Mouse (Mus musculus) megakaryocyte-erythroid progenitor cell, adult 5-6 weeks (primary cell): ENCODE data around the gene Olfr1042. TPM values are rescaled to one million over a fixed set of nuclear protein-coding genes. Genes with fewer than 3 reads are reported as not detected.
"Not testable (repeated sequence)": the region's sequence is repeated elsewhere in the genome, so short reads cannot be mapped to it uniquely, and the experiment has no call there.

Experiments
- ATAC-seq: replicated peaks from 2 replicates; pipeline ENCODE4 v1.8.0; 2016; ENCODE audit warnings: mild to moderate bottlenecking, inconsistent platforms; ENCODE audit not compliant: severe bottlenecking, poor library complexity, low FRiP score, low TSS enrichment
- total RNA-seq, 2 experiments: library from RNA; stranded (forward) in 1 of 2; stranded (reverse) in 1 of 2; fragments of 200-1000, 215-1000 nt in 1 of 2; fragments of >200 nt in 1 of 2; fragmentation: Nextera tagmentation in 1 of 2; gene quantifications; 2 replicates each; pipeline ENCODE4 v1.2.3; 2014 to 2017

Gene Olfr1042
- not detected in 2 replicates for total RNA-seq (2014; fragmentation: Nextera tagmentation)
- not detected in 2 replicates for total RNA-seq (2017)

DNA sequence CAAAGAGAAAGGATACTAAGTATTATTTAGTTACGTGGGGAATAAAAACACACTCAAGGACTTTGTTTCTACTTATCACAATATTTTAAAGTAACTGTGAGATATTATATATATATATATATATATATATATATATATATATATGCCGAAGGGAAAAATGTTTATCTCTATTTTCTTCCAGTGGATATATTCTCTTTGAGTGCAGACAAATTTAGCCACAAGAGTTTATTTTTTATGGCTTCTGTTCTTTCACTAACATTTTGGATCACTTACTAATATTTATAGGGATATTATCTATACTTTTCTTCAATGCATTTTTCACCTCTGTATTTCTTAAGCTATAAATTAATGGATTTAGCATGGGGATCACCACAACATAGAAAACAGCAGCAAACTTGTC is at the start of gene Olfr1042:
Olfr1042 (minus strand) TSS at position 101 of the 400 bp plus-strand sequence.
- no peak for ATAC-seq

DNA sequence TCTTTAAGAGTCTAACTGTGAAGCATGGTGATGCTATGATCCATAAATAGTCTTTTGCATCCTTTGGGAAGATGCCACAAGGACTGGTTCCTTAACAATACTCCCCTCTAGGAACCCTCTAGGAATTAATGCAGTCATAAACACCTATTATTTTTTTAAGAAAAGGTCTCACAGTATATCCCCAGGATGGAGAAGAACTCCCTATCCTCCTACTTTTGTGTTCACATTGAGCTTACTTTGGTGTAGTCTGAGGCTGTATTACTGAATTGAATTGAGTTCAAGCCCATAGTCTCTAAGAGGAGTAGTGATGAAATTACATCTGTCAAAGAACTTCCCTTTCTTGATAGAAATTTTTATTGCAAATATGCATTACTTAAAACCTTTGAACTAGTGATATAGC is 41.3 kb upstream of the Olfr1042 start, which contains the start of gene Olfr1045:
Olfr1045 (minus strand) TSS at position 101 of the 400 bp plus-strand sequence.
- no peak for ATAC-seq

DNA sequence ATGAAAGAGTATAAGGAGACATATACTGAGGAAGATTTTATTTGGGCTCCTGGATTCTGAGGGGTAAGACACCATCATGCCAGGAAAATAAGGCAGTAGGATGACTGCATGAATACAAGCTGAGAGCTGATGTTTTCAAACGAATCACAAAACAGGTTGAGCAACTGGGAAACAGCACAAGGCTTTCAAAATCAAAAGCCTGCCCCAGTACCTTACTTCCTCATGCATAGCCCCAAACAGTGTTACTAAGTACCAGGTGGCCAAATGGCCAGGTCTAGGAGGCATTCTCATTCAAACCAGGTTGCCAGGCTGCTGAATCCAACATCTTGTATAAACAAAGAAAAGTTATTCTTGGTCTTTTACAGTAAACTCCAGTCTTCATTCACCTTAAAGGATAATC is 34.2 kb upstream of the Olfr1042 start:
- no peak for ATAC-seq

DNA sequence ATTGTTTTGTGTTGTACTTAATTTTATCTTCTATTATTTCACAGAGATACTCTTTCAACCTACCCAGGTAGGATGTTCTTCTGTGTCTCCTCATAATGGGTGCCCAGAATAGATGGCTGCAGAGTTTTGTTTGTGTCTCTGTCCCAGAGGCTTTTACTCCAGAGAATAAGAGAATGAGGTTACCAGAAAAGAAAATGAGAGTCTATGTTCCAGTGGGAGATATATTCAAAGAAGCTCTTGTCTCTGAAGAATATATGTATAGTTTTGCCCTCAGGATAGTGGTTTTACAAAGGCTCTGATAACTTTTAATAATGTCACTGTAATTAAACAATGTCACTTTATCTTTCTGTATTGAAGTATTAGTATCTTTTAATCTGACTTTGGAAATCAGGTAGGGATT is 23.9 kb upstream of the Olfr1042 start, which contains the start of gene Olfr52:
Olfr52 (minus strand) TSS at position 101 of the 400 bp plus-strand sequence.
- no peak for ATAC-seq

DNA sequence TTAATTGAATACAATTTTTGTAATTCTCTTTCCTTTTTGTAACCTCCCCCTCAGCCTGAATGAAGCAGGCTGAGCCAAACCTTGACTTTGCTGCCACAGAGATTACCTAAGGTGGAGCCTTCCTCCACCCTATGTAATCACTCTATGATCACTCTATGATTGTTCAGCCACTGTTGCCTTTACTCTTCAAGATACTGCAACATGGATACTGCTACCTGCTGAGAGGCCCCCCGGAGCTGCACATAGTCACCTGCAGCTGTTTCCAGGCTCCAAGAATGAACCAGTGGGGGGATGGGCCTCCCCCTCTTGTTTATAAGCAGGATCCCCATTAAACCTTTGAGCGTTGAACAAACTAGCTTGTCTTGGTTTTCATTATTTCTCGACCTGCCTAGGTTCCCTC is 18.3 kb upstream of the Olfr1042 start:
- ATAC-seq = no peak

DNA sequence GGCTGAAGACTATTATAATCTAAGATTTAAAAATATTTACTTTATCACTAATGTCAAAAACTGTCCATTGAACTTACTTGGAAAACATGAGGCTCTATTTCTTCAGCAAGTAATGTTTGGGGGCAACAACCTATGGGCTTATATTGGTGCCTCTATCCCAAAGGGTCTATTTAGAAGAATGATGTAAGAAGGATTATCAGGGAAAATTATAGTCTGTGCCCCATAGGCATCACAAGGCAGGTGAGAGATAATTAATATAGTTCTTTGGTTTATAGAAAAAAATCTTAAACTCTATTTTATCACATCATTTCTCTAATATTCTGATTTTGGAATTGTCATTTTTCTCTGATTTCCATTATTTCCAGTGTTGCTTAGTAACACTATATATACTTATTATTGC is 16.1 kb upstream of the Olfr1042 start, which contains the start of gene Olfr1044:
Olfr1044 (minus strand) TSS at position 101 of the 400 bp plus-strand sequence.
- ATAC-seq = no peak

DNA sequence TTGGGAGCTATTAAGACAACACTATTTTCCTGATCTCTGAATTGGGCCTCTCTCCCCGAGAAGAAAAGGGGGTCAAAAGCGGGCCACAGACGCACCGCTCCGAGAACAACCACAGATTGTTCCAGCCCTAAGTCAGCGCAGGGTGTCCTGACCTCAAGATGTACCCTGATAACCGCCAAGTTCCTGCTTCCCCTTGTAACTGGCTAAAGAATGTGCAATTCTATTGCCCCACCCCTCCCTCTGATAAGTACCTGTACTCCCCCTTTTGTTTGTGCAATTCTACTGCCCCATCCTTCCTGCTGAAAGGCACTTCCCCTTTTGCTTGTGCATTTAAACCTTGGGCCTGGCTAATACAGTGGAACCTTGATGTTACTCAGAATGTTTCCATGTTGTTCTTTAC is 13.8 kb upstream of the Olfr1042 start:
- not testable (repeated sequence) for ATAC-seq

DNA sequence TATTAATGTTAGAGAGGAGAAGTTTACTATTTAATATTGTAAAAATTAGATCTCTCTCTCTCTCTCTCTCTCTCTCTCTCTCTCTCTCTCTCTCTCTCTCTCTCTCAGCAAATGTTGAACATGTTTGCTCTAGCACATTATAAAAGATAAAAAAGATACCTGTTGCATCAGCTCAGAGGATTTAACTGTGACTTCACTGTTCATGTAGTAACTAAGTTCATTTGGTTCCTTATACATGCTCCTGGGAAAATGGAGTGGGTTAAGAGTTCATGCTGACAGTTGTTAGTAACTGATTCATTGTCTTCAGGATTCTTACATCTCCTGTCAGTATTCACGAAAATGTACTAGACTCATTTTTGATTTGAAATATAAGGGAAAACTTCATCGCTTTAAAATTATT is 5.8 kb upstream of the Olfr1042 start, which contains the start of gene Olfr1043:
Olfr1043 (minus strand) TSS at position 101 of the 400 bp plus-strand sequence.
- no peak for ATAC-seq

DNA sequence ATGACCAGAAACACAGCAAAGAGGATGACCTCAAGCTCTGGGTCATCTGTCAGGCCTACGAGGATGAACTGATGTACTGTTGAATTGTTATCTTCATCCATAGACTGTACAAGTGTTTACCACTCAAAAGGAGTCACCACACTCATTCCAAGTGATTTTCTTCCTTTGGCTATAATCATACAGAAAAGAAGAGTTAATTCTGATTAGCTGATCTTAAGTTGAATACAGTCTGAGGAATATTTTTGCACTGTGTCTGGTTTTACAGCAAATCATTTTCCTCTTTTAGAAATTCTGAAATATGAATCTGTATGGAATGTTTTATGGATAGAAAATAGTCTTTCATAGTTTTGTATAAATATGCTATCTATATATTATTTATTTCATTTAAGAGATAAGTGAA is 15.0 kb downstream of the Olfr1042 start, which contains the start of gene Olfr1040:
Olfr1040 (minus strand) TSS at position 101 of the 400 bp plus-strand sequence.
- ATAC-seq = no peak

DNA sequence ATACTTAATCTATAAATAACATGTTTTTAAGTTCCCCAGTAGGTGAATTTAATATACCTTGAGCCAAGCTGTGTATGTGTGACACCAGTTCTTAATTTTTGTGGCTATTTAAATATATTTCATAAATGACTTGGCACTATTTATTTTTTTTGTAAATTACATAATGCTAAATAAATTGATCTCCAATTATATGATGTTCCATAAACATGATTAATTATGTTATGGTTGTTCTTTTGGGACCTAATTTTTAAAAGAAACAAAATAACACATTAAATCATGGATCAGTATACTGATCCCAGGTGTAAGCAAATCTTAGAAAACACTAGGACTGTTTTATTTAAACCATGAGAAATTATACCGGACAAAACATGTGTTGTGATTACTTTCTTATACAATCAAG is 25.8 kb downstream of the Olfr1042 start, which contains the start of gene Olfr1039:
Olfr1039 (minus strand) TSS at position 101 of the 400 bp plus-strand sequence.
- ATAC-seq = no peak

Other genes starting within 250 kb of the Olfr1042 start
- gene Olfr1025-ps1, start 246.6 kb downstream of the Olfr1042 start, total RNA-seq (2014; fragmentation: Nextera tagmentation) = not detected in 2 replicates
- gene Olfr1025-ps1, start 246.6 kb downstream of the Olfr1042 start, total RNA-seq (2017) = not detected in 2 replicates
- gene Olfr1026, start 240.3 kb downstream of the Olfr1042 start, total RNA-seq (2014; fragmentation: Nextera tagmentation) = not detected in 2 replicates
- not detected in 2 replicates for gene Olfr1026, start 240.3 kb downstream of the Olfr1042 start, total RNA-seq (2017)
- not detected in 2 replicates for gene Olfr1028, start 211.4 kb downstream of the Olfr1042 start, total RNA-seq (2014; fragmentation: Nextera tagmentation)
- gene Olfr1028, start 211.4 kb downstream of the Olfr1042 start, total RNA-seq (2017) = not detected in 2 replicates
- not detected in 2 replicates for gene Olfr1029, start 187.9 kb downstream of the Olfr1042 start, total RNA-seq (2014; fragmentation: Nextera tagmentation)
- gene Olfr1029, start 187.9 kb downstream of the Olfr1042 start, total RNA-seq (2017) = not detected in 2 replicates
- gene Olfr1030, start 182.6 kb downstream of the Olfr1042 start, total RNA-seq (2014; fragmentation: Nextera tagmentation) = not detected in 2 replicates
- gene Olfr1030, start 182.6 kb downstream of the Olfr1042 start, total RNA-seq (2017) = not detected in 2 replicates
- not detected in 2 replicates for gene Olfr1031, start 171.5 kb downstream of the Olfr1042 start, total RNA-seq (2014; fragmentation: Nextera tagmentation)
- not detected in 2 replicates for gene Olfr1031, start 171.5 kb downstream of the Olfr1042 start, total RNA-seq (2017)
- gene Olfr1032, start 156.3 kb downstream of the Olfr1042 start, total RNA-seq (2014; fragmentation: Nextera tagmentation) = not detected in 2 replicates
- gene Olfr1032, start 156.3 kb downstream of the Olfr1042 start, total RNA-seq (2017) = not detected in 2 replicates
- gene Olfr1033, start 141.2 kb downstream of the Olfr1042 start, total RNA-seq (2014; fragmentation: Nextera tagmentation) = 0.09 TPM in 1 of 2 replicates, not detected in the other
- not detected in 2 replicates for gene Olfr1033, start 141.2 kb downstream of the Olfr1042 start, total RNA-seq (2017)
- not detected in 2 replicates for gene Olfr1034, start 116.0 kb downstream of the Olfr1042 start, total RNA-seq (2014; fragmentation: Nextera tagmentation)
- not detected in 2 replicates for gene Olfr1034, start 116.0 kb downstream of the Olfr1042 start, total RNA-seq (2017)
- not detected in 2 replicates for gene Olfr1036, start 87.8 kb downstream of the Olfr1042 start, total RNA-seq (2014; fragmentation: Nextera tagmentation)
- gene Olfr1036, start 87.8 kb downstream of the Olfr1042 start, total RNA-seq (2017) = not detected in 2 replicates
- gene Olfr1037, start 74.5 kb downstream of the Olfr1042 start, total RNA-seq (2014; fragmentation: Nextera tagmentation) = not detected in 2 replicates
- not detected in 2 replicates for gene Olfr1037, start 74.5 kb downstream of the Olfr1042 start, total RNA-seq (2017)
- gene Olfr1039, start 25.9 kb downstream of the Olfr1042 start, total RNA-seq (2014; fragmentation: Nextera tagmentation) = not detected in 2 replicates
- not detected in 2 replicates for gene Olfr1039, start 25.9 kb downstream of the Olfr1042 start, total RNA-seq (2017)
- not detected in 2 replicates for gene Olfr1040, start 15.1 kb downstream of the Olfr1042 start, total RNA-seq (2014; fragmentation: Nextera tagmentation)
- not detected in 2 replicates for gene Olfr1040, start 15.1 kb downstream of the Olfr1042 start, total RNA-seq (2017)
- gene Olfr1043, start 5.7 kb upstream of the Olfr1042 start, total RNA-seq (2014; fragmentation: Nextera tagmentation) = not detected in 2 replicates
- gene Olfr1043, start 5.7 kb upstream of the Olfr1042 start, total RNA-seq (2017) = not detected in 2 replicates
- not detected in 2 replicates for gene Olfr1044, start 16.0 kb upstream of the Olfr1042 start, total RNA-seq (2014; fragmentation: Nextera tagmentation)
- gene Olfr1044, start 16.0 kb upstream of the Olfr1042 start, total RNA-seq (2017) = not detected in 2 replicates
- not detected in 2 replicates for gene Olfr52, start 23.8 kb upstream of the Olfr1042 start, total RNA-seq (2014; fragmentation: Nextera tagmentation)
- gene Olfr52, start 23.8 kb upstream of the Olfr1042 start, total RNA-seq (2017) = not detected in 2 replicates
- gene Olfr1045, start 41.2 kb upstream of the Olfr1042 start, total RNA-seq (2014; fragmentation: Nextera tagmentation) = not detected in 2 replicates
- gene Olfr1045, start 41.2 kb upstream of the Olfr1042 start, total RNA-seq (2017) = not detected in 2 replicates
- not detected in 2 replicates for gene Olfr1046, start 57.5 kb upstream of the Olfr1042 start, total RNA-seq (2014; fragmentation: Nextera tagmentation)
- gene Olfr1046, start 57.5 kb upstream of the Olfr1042 start, total RNA-seq (2017) = not detected in 2 replicates
- not detected in 2 replicates for gene Olfr1047, start 69.6 kb upstream of the Olfr1042 start, total RNA-seq (2014; fragmentation: Nextera tagmentation)
- gene Olfr1047, start 69.6 kb upstream of the Olfr1042 start, total RNA-seq (2017) = not detected in 2 replicates
- gene Olfr1048, start 78.5 kb upstream of the Olfr1042 start, total RNA-seq (2014; fragmentation: Nextera tagmentation) = not detected in 2 replicates
- not detected in 2 replicates for gene Olfr1048, start 78.5 kb upstream of the Olfr1042 start, total RNA-seq (2017)
- gene Olfr1049, start 96.5 kb upstream of the Olfr1042 start, total RNA-seq (2014; fragmentation: Nextera tagmentation) = not detected in 2 replicates
- gene Olfr1049, start 96.5 kb upstream of the Olfr1042 start, total RNA-seq (2017) = not detected in 2 replicates
- not detected in 2 replicates for gene Olfr1051, start 117.2 kb upstream of the Olfr1042 start, total RNA-seq (2014; fragmentation: Nextera tagmentation)
- not detected in 2 replicates for gene Olfr1051, start 117.2 kb upstream of the Olfr1042 start, total RNA-seq (2017)
- gene Olfr1052, start 130.6 kb upstream of the Olfr1042 start, total RNA-seq (2014; fragmentation: Nextera tagmentation) = not detected in 2 replicates
- gene Olfr1052, start 130.6 kb upstream of the Olfr1042 start, total RNA-seq (2017) = not detected in 2 replicates
- not detected in 2 replicates for gene Olfr1053, start 153.4 kb upstream of the Olfr1042 start, total RNA-seq (2014; fragmentation: Nextera tagmentation)
- gene Olfr1053, start 153.4 kb upstream of the Olfr1042 start, total RNA-seq (2017) = not detected in 2 replicates
- not detected in 2 replicates for gene Olfr1054, start 173.6 kb upstream of the Olfr1042 start, total RNA-seq (2014; fragmentation: Nextera tagmentation)
- gene Olfr1054, start 173.6 kb upstream of the Olfr1042 start, total RNA-seq (2017) = not detected in 2 replicates
- not detected in 2 replicates for gene Olfr1055, start 188.4 kb upstream of the Olfr1042 start, total RNA-seq (2014; fragmentation: Nextera tagmentation)
- not detected in 2 replicates for gene Olfr1055, start 188.4 kb upstream of the Olfr1042 start, total RNA-seq (2017)
- not detected in 2 replicates for gene Olfr1056, start 200.6 kb upstream of the Olfr1042 start, total RNA-seq (2014; fragmentation: Nextera tagmentation)
- not detected in 2 replicates for gene Olfr1056, start 200.6 kb upstream of the Olfr1042 start, total RNA-seq (2017)
- gene Olfr1057, start 216.6 kb upstream of the Olfr1042 start, total RNA-seq (2014; fragmentation: Nextera tagmentation) = not detected in 2 replicates
- not detected in 2 replicates for gene Olfr1057, start 216.6 kb upstream of the Olfr1042 start, total RNA-seq (2017)
- gene Olfr1058, start 226.7 kb upstream of the Olfr1042 start, total RNA-seq (2014; fragmentation: Nextera tagmentation) = not detected in 2 replicates
- gene Olfr1058, start 226.7 kb upstream of the Olfr1042 start, total RNA-seq (2017) = not detected in 2 replicates